Mouse (Mus musculus): ENCODE measurements around the gene Helb.
A peak's percentile ranks its signal among the peaks of the same experiment; 100 is the strongest.

The Helb gene

DNA sequence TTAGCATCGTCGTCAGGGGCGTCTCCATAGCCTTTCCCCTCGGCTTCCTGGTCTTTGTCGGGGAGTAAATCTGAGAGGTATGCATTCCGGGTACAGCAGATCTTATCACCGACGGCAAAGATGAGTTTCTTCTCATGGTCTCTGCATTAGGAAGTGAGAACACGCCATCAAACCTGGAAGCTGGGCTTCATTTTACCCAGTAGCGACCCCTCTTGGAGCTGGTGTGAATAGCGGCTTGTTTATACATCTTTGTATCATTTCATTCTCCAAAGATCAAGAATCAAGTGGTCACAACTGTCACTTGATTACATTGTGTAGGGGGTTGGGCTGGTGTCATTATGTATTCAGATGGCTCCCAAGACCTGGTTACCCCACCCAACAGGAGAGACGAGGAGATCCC lies 20.2 kb downstream of the Helb start:
- no peak for DNase-seq (ENCODE audit: low spot score)

DNA sequence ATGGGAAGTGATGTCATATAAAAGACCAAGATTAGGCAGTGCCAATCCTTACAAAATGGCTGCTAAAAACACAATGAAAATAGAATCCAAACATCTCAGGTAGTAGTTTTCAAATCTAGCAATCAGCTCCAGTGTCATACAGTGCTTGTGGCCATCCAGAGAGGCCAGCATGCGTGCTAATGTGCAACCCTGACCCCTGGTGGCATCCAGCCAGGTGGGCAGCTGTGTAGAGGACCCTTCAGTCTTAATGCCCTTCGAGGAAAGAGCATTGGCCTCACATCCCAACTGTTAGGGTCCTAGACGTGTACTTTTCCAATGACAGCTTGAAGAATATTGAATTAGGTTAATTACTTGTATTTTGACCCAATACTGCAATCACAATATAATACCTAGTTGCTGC lies 34.9 kb downstream of the Helb start:
- no peak for DNase-seq (ENCODE audit: low spot score)

DNA sequence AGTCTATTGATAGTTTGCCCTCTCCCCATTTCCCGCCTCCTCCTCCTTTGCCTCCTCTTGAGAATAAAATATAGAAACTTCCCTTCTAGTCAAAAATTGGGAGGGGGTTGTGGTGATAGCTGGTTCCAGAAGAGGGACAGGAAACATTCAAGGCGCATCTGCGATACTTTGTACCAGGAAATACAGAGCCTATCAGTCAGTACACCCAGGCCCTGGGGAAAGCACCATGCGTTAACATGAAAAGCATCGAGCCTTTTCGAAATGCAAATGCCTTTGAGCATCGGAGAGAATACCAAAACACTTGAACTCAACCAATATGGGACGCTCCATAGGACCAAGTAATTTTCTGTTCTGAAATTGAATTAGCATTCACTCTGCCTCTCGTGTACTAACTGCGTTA lies 46.5 kb downstream of the Helb start:
- DNase-seq (ENCODE audit: low spot score), result no peak

DNA sequence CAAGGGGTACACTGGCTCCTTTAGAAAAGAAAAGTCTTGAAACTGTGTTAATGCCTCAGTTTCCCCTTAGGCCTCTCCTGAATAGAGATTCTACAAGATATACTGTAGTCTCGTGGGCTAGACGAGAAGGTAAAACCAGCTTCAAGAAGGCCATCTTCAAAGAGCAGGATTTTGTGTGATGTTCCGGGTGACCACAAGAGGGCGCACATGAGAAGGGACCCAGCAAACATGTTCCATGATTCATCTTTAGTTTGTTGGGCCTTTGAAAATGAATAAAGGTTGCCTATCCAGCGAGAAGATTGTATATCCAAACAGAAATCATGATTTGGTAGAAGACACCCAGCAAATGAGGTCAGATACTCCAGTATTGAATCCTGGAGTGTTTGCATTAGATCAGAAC lies 48.4 kb downstream of the Helb start:
- peak; percentile 50 for DNase-seq (ENCODE audit: low spot score)

DNA sequence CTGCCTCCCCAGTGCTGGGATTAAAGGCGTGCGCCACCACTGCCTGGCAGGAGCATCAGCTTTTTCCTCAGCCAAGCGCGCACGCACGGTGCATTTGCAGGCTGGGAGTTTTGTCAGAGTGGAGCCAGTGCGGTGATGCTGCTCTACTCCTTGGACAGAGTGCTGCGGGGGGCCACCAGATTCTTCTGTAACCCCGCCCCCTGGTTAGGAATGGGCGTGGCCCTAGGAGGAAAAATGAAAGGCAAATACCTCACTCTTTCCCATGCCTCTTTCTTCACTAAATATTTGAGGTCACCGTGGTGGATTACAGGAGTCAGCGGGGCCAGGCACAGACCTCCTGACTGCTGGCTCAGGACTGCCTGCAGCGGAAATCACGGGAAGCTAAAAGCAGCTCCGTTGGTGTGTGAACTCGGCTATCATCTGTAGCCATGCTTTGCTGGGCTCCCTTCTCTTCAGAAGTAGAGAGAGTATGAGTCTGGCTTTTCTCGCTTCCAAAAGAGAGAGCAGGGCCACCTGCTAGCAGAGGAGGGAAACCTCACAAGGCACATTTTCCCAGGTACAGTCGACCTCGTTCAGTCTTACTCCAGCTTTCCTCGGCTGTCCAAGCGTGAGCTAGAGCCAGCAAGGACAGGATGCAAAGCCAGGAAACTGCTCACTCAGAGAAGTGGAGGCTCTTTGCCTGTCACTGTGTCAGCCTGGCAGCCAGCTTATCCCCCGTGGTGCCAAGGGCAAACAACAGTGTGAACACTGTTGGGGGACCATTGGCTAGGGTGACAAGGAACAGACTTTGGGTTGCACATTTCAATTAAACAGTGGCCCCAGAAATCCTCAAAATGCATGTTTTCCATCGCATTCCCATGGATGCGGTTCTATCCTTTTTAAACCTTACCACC lies 51.3 kb downstream of the Helb start:
- DNase-seq (ENCODE audit: low spot score), result no peak

DNA sequence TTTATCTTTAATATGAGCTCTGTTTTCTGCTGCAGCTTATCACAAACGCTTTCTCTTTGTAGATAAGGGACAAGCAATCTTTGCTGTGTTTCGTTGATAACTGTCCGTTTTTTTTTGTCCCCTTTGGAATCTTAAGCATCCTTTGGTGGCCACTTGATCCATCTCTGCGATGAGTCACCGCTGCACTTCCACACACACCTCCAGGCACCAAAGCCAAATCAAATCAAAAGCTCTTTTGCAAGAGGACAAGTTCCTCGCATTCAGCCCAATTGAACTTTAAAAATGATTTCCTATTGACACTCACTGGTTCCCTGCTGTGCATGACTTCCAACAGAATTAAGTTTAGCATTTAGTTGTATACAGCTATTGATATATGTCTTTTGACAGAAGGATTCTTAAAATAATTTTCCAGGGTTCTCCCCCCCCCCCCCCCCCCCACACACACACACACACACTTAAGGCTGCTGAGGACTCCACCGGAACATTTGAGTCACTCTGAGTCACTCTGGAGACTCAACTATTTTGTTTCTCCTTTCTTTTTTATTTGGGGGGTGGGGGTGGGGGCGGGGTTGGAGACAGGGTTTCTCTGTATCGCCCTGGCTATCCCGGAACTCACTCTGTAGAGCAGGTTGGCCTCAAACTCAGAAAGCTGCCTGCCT lies 52.1 kb downstream of the Helb start:
- no peak for DNase-seq (ENCODE audit: low spot score)

DNA sequence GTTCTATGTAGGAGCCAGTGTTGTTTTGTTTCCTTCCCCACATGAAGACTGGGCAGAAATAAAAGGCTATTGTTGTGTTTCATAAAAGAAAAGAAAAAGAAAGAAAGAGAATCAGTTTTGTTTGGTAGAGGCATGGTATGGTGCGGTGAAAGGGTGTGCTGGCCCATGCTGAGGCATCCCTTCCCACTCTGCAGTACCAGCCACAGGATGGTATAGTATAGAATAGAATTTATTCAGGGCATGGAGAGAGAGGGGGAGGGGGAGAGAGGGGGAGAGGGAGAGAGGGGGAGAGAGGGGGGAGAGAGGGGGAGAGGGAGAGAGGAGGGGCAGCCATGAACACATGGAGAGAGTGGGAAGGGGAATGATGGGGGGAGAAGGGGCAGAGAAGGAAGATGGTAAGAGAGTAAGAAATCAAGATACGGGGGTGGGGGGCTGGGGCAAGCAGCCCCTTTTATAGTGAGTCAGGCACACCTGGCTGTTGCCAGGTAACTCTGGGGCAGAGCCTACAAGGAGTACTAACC lies 68.0 kb downstream of the Helb start:
- no peak for DNase-seq (ENCODE audit: low spot score)

- DNase-seq (ENCODE audit: low spot score), result no peak
Measured at GRCm38 (mm10) chr10:120044237-120044636, 68.5 kb downstream of the Helb start.

DNA sequence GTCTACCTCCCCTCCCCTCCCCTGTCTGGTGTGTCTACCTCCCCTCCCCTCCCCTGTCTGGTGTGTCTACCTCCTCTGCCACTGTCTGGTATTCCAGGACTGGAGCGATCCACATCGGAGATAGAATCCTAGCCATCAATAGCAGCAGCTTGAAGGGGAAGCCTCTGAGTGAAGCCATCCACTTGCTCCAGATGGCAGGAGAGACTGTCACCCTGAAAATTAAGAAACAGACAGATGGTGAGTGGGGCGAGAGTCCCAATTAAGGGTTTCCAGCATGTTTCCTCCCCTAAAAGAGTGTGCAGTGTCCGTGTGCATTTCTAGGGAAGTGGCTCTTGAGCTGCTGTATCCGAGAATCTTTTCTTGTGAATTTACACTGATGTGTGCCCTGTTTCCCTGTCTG lies 74.6 kb downstream of the Helb start:
- no peak for DNase-seq (ENCODE audit: low spot score)

DNA sequence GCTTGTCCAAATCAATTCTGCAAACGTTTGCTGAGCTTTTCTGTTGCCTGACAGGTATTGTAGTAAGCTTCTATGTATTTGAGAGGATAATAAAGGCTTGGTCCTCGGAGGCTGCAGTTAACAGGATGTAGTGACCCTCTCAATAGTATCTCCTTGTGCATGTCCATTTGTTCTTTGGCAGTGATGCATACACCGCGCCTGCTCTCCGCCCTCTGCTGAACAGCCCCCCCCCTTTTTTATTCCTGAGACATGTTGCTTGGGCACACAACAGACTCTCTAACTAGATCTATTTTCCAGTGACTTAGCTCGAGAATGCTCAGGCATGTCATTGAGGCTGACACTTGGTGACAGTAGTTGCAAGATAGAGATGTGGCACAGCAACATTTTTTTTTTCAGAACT lies 77.0 kb downstream of the Helb start:
- no peak for DNase-seq (ENCODE audit: low spot score)

GRCm38 (mm10) chr10:120035211-120035733 lies 77.5 kb downstream of the Helb start:
- no peak for DNase-seq (ENCODE audit: low spot score)

DNA sequence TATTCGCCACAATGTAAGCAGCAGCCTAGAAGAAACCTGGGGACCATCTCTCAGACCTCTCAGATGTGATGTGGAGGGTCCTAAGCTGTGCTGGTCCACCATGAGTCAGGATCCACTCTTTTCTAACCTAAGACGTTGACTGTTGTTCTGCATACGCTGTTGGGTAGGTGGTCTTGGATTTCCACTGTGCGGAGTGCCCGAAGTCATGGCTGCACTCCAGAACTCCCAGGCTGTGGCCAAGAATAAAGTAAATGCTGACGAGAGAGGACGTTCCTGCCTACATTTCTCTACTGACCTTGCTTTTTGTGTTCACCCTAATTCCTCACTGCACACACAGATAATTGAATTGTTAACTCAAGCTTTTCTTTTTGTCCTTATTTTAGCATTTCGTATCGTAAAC lies 78.9 kb downstream of the Helb start:
- DNase-seq (ENCODE audit: low spot score), result no peak

Data from c-Kit-positive CD71-positive TER-119-positive erythroid progenitor cells, embryonic 14.5 days (primary cell).